Mouse (Mus musculus): ENCODE data around the gene Eprs.

Eprs gene

DNA sequence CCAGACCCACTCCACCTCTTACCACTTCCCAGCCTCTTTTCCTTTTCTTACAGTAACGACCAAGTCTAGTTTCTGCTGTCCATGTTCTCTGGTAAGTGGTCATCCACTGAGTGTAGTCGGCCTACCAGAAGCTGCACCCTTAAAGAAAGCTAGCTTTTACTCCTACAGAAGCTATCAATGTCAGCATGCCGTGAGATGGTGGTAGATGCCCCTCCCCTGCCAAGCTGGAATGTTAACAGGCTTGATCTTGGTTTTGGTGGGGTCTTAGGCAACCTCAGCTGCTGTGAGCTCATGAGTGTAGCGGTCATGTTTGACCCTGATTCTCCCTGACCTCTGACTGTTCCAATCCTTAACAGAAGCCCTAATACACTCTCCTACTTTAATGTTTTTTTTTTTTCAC lies 4.6 kb upstream of the Eprs start:
- no peak for DNase-seq (ENCODE audit: low spot score)

GRCm38 (mm10) chr1:185363526-185364182 lies 810 bp downstream of the Eprs start:
- peak; percentile 48 for DNase-seq (ENCODE audit: low spot score)

DNA sequence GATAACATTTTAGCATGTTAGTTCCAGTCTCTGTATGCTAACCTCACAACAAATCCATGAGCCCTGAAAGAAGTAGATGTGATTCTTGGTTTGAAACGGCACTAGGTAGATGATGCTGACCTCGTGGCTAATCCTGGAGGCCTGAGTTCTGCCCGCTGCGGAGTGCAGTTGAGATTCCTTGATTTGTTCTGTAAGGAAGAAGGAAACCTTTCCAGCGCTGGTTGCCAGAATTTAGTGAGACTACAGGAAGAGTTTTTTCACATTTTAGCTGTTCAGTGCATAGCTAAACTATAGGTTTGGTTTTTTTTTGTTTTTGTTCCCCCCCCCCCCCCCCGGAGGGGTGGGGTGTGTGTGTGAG lies 1.3 kb downstream of the Eprs start:
- no peak for DNase-seq (ENCODE audit: low spot score)

DNA sequence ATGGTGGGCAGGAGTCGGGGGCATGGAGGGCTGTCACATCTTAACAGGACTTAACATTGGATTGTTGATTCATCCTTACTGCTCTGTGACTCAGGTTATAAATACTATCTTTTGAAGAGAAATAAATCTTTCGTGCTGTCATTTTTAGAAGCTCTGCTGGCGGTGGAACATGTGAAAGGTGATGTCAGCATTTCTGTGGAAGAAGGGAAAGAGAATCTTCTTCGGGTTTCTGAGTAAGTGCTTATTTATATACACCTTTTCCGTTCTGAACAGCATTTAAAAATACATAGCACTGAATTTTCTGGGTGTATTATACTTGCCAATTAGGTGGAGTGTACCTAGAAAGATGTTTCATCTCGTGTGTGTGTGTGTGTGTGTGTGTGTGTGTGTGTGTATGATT lies 4.5 kb downstream of the Eprs start:
- DNase-seq (ENCODE audit: low spot score) = no peak

DNA sequence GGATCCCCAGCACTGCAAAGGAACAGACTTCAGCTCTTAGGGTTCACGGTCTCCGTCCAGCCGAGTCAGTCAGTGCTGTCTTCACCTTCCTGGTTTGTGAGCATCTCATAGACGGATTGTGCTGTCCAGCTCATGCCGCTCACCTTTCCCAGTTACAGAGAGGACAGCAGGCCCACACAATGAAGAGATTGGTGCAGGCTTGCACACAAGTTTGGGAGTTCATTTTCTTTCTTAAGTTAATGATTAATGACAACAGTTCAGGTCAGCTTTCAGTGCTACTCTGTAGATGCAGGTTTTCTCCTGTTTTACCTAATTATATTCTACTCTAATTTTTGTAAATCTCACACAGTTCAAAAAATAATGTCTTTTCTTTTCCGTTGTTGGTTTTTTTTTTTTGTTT lies 7.1 kb downstream of the Eprs start:
- no peak for DNase-seq (ENCODE audit: low spot score)

DNA sequence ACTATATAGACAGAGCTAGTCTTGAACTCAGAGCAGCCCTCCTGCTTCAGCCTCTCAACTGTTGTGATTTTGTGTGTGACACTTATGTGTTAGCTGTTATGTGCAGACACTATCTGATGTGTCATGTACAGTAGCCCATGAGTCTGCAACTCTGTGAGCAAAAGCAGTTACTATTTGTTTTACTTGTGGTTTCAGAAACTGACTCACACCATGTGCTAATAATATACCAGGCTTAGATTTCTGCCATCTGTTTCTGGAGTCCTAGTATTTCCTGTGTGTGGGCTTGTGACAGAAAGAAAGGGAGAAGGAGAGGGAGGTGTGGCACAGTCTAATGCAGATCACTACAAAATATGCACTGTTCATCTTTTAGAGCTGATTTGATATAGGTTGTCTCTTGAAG lies 13.5 kb downstream of the Eprs start:
- no peak for DNase-seq (ENCODE audit: low spot score)

- DNase-seq (ENCODE audit: low spot score) = no peak
These were observed 14.6 kb downstream of the Eprs start for GRCm38 (mm10) chr1:185377429-185377828.

GRCm38 (mm10) chr1:185401615-185402014 lies 38.8 kb downstream of the Eprs start:
- no peak for DNase-seq (ENCODE audit: low spot score)

DNA sequence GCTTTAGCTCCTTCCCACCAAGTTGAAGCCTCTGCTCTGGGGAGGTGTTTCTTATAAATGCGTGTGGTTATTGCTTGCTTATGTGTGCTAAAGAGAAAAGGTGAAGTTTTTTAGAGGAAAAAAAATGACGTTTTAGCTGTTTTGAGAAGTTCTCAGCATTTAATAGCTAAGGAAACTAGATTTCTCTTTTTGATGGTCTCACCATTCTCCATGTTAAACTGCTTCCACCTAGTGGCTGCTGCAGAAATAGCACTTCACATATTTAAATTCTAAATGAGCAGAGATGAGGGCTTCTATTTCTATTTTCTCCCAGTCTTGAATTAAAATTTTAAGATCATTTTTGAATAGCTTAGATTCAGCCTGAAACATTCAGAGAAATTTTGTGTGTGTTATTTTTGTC lies 41.2 kb downstream of the Eprs start:
- peak; percentile 9 for DNase-seq (ENCODE audit: low spot score)

- no peak for DNase-seq (ENCODE audit: low spot score)
These were observed 43.1 kb downstream of the Eprs start for GRCm38 (mm10) chr1:185405921-185406320.

- no peak for DNase-seq (ENCODE audit: low spot score)
These were observed 47.0 kb downstream of the Eprs start for GRCm38 (mm10) chr1:185409831-185410230.

- DNase-seq (ENCODE audit: low spot score) = no peak
These were observed 55.2 kb downstream of the Eprs start for GRCm38 (mm10) chr1:185418011-185418410.

DNA sequence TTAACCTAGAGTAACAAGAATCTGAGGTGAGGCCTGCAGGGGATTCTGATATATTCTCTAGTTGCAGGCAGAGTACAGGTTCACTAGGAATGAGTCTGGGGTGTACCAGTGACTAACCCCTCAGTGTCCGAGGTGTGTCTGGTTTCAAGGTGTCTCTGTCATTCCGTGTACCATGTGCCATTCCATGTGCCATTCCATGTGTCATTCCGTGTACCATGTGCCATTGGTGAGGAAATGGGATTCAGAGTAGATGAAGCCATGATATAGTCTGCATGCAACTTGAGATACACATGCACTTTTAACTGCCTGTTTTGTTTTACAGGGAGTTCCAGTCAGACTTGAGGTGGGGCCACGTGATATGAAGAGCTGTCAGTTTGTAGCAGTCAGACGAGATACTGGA lies 57.0 kb downstream of the Eprs start:
- no peak for DNase-seq (ENCODE audit: low spot score)

DNA sequence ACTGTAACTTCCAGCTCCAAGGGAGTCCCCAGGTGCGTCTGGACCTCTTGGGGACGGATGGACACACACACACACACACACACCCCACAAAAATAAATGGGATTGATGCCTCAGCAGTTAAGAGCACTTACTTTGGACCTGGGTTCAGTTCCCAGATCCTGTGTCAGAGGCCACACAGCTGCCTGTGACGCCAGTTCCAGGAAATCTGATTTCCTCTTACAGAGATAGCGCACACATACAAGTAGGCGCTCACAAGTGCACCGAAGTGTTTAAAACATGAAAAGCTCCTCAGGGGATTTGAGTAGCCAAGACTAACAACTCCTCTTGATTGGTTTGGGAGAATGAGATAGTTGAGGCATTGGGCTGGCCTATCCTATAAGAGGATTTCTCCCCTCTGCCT lies 57.9 kb downstream of the Eprs start:
- DNase-seq (ENCODE audit: low spot score) = no peak

DNA sequence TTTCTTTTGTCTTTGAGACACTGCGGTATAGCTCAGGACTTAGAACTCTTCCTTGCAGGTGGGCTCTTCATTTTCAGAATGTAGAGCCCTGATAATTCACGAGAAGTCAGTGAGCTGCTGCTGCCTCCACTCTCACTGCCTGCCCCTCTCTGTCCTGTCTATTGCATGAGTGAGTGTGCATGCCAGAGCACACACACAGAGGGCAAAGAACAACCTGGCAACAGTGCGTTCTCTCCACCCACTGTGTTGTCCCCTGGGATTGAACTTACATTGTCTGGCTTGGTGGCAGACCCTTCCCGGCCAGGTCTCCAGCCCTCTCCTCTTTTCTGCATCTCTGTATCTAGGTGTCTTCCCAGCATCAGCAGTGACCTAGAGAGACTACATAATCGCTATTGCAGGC lies 63.7 kb downstream of the Eprs start:
- no peak for DNase-seq (ENCODE audit: low spot score)

DNA sequence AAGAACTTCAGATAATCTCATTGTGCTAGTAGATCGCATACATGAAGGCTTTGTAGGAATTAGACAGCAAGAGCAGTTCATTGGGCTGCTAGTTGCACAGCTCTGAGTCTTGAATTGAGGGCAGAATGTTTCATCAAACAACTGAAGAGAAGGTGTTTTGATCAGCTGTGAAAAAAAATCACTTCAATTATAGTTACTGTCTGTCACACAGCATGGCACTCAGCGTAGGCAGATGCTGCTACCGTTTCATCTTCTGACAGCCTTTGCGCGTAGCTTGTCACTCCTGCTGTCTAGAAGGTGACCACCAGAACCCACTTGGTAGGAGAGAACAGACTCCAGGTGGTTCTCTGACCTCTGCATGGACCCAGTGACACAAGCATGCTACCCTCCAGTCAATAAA lies 67.6 kb downstream of the Eprs start:
- DNase-seq (ENCODE audit: low spot score) = no peak

- no peak for DNase-seq (ENCODE audit: low spot score)
These were observed 68.6 kb downstream of the Eprs start for GRCm38 (mm10) chr1:185431245-185431997.

GRCm38 (mm10) chr1:185431998-185432317 lies 69.1 kb downstream of the Eprs start:
- DNase-seq (ENCODE audit: low spot score) = no peak

DNA sequence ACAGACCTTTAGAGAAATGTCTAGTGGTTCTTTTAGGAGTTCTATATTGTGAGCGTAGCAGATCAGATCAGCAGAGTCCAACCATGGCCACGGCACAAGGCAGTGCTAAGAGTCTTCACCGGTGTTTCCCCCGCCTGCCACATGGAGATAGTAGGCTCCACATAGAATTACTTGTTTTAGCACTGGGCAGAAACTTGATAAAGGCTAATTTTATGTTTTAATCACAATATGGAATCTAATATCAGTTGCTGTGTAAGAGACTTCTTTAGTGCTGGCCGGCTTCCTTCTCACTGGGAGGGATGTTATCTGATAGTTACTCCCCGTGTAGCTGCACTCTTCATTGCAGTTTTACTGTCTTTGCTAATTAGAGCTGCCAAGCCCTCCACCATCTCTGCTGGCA lies 70.3 kb downstream of the Eprs start:
- DNase-seq (ENCODE audit: low spot score) = no peak

DNA sequence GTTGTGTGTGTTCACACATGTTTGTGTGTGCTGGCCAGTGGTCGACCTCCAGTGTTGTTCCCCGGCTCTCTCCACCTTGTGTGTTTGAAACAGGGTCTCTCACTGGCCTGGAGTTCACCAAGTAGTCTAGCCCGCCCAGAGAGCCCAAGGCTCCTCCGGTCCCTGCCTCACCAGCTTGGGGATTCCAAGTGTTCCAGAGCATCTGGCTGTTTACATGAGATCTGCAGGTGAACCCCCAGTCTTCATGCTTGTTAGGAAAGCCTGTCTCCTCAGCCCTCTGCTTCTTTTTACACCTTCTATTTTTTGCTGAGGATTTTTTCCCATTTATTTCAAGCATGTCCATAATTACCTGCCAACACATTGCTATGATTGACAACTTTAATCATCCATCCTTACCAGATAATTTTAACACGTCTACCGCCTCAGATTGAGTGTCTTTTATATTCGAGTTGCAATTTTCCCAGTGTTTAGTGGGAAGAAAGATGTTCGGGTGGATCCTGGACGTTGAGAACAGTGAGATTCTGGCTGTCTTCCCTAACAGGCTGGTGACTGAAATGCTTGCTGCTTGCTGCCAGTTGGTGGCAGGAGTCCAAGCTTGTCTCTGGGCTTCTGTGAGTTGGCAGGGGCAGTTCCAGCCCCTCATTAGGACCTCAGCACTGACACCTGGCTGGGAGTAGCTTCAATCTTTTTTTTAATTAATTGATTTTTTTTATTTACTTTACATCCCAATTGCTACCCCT lies 76.2 kb downstream of the Eprs start:
- DNase-seq (ENCODE audit: low spot score) = no peak

- DNase-seq (ENCODE audit: low spot score) = no peak
These were observed 79.0 kb downstream of the Eprs start for GRCm38 (mm10) chr1:185441703-185442472.

DNA sequence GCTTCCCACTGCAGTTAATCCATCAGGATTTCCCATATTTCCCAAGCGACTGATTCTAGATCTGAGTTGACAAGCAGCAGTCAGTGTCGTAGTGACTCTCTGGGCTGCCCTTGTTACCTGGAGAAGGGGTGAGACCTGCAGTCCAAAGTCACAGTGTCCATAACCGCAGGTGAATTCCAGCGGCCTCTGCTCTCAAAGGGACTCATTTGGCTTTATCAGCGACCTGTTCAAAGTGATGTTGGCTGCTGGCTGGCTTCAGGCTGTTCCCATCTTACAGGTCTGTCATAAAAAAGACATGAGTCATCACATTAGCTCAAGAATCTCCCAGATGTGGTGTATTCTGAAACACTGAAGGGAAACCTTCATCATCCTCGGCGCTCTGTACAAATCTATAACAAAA lies 86.1 kb downstream of the Eprs start:
- no peak for DNase-seq (ENCODE audit: low spot score)

DNA sequence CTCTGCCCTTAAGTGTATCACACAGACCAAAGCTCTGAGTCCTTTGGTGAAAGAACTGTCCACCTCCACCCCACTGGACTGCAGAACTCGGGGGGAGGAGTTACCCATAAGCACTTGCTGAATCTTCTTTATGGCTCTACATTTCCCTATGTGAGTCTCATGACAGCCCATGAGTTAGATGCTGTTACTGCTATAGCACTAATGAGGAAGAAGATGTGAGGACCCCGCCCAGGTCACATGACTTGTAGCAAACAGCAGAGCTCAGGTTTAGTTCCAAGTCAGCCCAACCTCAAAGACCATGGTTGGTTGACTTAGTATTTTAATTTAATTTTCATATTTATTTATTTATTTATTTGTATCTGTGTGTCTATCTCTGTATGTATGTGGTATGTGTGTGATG lies 86.9 kb downstream of the Eprs start:
- DNase-seq (ENCODE audit: low spot score) = no peak
